Mouse (Mus musculus): ENCODE results near the gene Bnc1.

DNA sequence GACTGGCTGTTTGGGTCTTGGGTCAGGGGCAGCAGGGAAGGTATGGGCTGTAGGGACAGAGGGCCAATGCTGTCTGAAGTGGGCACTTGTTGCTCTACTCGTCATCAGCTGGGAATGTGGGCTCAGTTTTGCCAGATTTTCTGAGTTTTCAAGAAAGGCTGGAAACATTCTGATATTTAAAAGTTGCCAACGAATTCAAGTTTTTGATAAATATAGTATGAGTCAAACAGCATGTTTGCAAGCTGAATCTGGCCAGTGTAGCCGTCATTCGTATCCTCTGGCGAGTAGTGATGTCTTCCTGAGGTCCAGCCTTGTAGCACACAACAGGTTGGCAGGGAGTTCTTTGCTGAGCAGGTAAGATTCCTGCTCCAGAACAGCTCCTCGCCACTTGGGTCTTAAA lies 3.0 kb upstream of the Bnc1 start:
- TF ChIP-seq GATA2 (IDR thresholded peaks at IDR 0.05; ENCODE audit: borderline replicate concordance, low read depth, low read length) (no peak), CTCF (IDR thresholded peaks at IDR 0.05; ENCODE audit: low read depth, low read length) (no peak), POLR2AphosphoS5 (IDR thresholded peaks at IDR 0.05; ENCODE audit: insufficient replicate concordance, low read depth, low read length) (no peak)
